Mouse (Mus musculus) E14TG2a.4 (cell line): ENCODE results near the gene Tmem175.

Experiments
- CTCF ChIP-seq: conservative IDR thresholded peaks from 2 replicates; pipeline ENCODE4 v1.5.1; 2014; ENCODE audit warnings: low read length
- NANOG ChIP-seq: IDR thresholded peaks from 2 replicates; pipeline ENCODE4 v1.6.1; 2014; ENCODE audit warnings: borderline replicate concordance, low read length, mixed read lengths
- POU5F1 ChIP-seq: IDR thresholded peaks from 2 replicates; pipeline ENCODE4 v1.6.1; 2014; ENCODE audit warnings: low read length, borderline replicate concordance

GRCm38 (mm10) chr5:108667370-108667769 is 37.8 kb downstream of the Tmem175 start:
- TF ChIP-seq CTCF = no peak
- TF ChIP-seq NANOG = no peak
- no peak for TF ChIP-seq POU5F1
